Mouse (Mus musculus): ENCODE measurements around the gene Tomm70a.

Gene Tomm70a

DNA sequence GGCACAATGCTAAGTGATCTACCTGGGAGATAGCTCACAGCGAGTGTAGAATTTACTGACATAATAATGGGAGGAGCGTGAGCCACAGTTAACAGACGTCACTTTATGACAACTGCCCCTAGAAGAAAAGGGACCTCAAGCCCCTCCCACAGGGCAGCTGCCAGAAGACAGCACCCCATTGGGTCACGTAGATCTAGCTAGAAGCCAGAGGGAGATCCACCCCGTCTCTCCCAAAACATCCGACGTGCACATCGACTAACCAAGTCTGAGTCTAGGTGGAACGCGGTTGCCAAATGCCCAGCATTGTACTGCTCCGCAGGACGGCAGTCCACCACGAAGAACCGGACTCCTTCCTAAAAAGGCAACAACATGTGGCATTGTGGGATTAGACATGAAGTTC is 69.7 kb downstream of the Tomm70a start:
- no peak for DNase-seq (ENCODE audit: low spot score in 2 of 2)

DNA sequence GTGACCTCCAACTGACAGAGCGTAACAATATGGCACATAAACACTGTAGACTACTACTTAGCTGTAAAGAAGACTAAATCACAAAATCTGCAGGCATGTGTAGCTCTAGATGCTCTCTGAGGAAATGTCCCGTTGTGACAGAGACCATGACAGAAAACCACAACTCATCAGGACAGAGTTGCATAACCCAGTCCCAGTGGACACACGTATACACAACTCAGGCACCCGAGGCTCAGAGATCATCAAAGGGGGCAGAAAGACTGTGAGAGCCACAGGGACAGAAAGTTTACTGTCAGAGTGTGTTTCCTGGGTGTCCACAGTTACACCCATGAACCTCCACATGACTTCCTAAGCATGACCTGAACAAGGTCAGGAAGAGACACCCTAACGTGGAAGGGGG is 75.1 kb downstream of the Tomm70a start:
- DNase-seq (ENCODE audit: low spot score in 2 of 2): no peak

- DNase-seq (ENCODE audit: low spot score in 2 of 2): no peak
Observed at GRCm38 (mm10) chr16:57197281-57197680, 75.8 kb downstream of the Tomm70a start.
